Mouse (Mus musculus): ENCODE results near the gene B9d2.

Gene B9d2

DNA sequence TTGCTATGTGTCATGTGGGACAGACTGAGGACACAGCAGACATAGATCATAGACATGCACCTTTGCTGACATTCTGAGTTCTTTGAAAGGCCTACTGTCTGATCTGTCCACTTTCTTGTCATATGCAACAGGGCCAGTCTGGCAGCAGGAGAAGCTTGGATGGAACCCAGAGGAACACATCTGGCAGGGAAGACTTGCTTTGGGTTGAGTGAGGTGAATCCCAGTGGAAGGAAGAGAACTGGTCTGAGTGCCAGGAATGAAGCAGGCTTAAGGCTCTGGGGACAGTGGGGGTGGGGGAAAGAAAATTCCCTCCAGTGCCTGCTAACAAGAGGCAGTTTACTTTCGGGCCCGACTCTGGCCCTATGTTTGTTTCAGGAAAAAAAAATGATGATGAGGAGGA, 49.3 kb downstream of the B9d2 start:
- DNase-seq (ENCODE audit: low read depth, low spot score), result no peak

GRCm38 (mm10) chr7:25731294-25732055, 50.9 kb downstream of the B9d2 start:
- no peak for DNase-seq (ENCODE audit: low read depth, low spot score)

DNA sequence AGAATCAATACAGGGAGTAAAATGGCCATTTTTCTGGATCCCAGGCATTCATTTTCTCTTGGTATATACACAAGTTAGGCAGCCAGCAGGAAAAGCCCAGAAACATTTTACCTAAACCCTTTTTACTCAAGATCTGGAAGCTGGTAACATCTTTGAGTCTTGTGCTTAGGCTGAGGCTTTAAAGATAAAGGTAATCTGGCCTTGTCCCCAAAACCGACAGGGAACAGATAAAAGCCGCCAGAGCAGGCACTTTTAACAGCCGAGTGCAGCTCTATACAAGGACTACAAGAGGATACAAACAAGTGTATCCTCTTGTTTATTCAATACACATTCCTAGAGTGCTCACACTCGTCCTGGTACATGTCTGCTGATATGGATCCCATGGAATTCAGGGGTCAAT, 54.4 kb downstream of the B9d2 start:
- no peak for DNase-seq (ENCODE audit: low read depth, low spot score)

Data from forelimb bud, embryonic 11.5 days (tissue).